Mouse (Mus musculus) stomach, embryonic 14.5 days (tissue): ENCODE data around the gene Usp29. TPM values are rescaled to one million over a fixed set of nuclear protein-coding genes. Genes with fewer than 3 reads are reported as not detected.
A peak's percentile ranks its signal among the peaks of the same experiment; 100 is the strongest.
"Not testable (repeated sequence)": the region's sequence is repeated elsewhere in the genome, so short reads cannot be mapped to it uniquely, and the experiment has no call there.

ENCODE experiments used
- ATAC-seq: fragments of 200-750 bp; cut with Nextera tagmentation; 2 replicates; pipeline ENCODE4 v1.8.0; 2017; ENCODE audit warnings: low read depth, moderate TSS enrichment; ENCODE audit not compliant: insufficient number of reproducible peaks, insufficient read depth, low FRiP score
- H3K27ac ChIP-seq: fragments of 300-500 bp; sonication (generic); 2 replicates; pipeline ENCODE4 v1.5.1; 2014; ENCODE audit warnings: mild to moderate bottlenecking, low read length, moderate library complexity, mixed read lengths
- H3K27me3 ChIP-seq: fragments of 300-500 bp; sonication (generic); 2 replicates; pipeline ENCODE4 v1.6.1; 2014; ENCODE audit warnings: low read length, control low read depth, mixed read lengths; ENCODE audit not compliant: control insufficient read depth, insufficient read depth
- H3K36me3 ChIP-seq: fragments of 300-500 bp; sonication (generic); 2 replicates; pipeline ENCODE4 v1.6.1; 2014; ENCODE audit warnings: mild to moderate bottlenecking, control low read depth, low read length, moderate library complexity, mixed read lengths; ENCODE audit not compliant: control insufficient read depth, insufficient read depth
- H3K4me1 ChIP-seq: fragments of 300-500 bp; sonication (generic); 2 replicates; pipeline ENCODE4 v1.6.1; 2014; ENCODE audit warnings: low read length, control low read depth, mixed read lengths; ENCODE audit not compliant: control insufficient read depth, insufficient read depth
- H3K4me2 ChIP-seq: fragments of 300-500 bp; sonication (generic); replicated peaks from 2 replicates; pipeline ENCODE4 v1.6.1; 2014; ENCODE audit warnings: low read depth, low read length, control low read depth
- H3K4me3 ChIP-seq: fragments of 300-500 bp; sonication (generic); 2 replicates; pipeline ENCODE4 v1.5.1; 2014; ENCODE audit warnings: low read depth, low read length, control low read depth
- H3K9ac ChIP-seq: fragments of 300-500 bp; sonication (generic); replicated peaks from 2 replicates; pipeline ENCODE4 v1.6.1; 2014; ENCODE audit warnings: low read depth, mild to moderate bottlenecking, control low read depth, low read length, moderate library complexity, mixed read lengths
- H3K9me3 ChIP-seq: fragments of 300-500 bp; sonication (generic); 2 replicates; pipeline ENCODE4 v1.6.1; 2016; ENCODE audit warnings: low read depth, low read length, control low read depth; ENCODE audit not compliant: control insufficient read depth
- WGBS: fragments of 180-500 bp; shearing (Covaris S2); extraction: QIAGEN DNeasy Blood & Tissue Kit; methylation state at CpG from one replicate; pipeline ENCODE4 v1.1.7; 2014; 5-methylcytosine and 5-hydroxymethylcytosine counted together
- polyA plus RNA-seq: library from polyadenylated mRNA; unstranded; fragments of >200 nt; fragmentation: Nextera tagmentation; extraction: Ambion mirVana; gene quantifications from 2 replicates; pipeline ENCODE4 v1.2.1, GENCODE M21; 2014

The Usp29 gene
- polyA plus RNA-seq, 1 experiment from 2014 or later = 9.1 TPM

DNA sequence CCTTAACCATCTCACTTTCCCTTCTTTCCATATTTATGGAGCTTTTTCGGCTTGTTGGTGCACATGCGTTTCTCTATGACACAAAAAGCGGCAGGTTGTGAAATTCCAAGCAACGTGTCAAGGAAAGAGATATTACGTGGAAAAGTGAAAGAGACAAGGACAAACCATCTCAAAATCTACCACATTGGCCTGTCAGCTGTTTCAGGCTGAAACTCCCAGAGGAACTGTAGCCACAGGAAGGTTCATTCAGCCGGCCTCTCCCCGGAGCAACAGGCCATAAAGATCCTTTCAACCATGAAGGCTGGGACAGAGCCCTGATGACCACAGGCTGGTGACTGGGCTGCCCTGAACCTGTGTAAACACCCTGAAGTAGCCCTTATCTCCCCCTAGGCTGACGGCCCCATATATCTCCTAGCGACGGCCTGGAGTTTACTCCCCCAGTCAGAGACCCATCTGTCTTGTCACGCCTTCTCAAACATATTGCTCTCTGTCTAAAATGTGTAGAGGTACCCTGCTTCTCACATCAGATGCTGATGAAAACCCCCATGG lies 43.6 kb downstream of the Usp29 start:
- WGBS = 32% methylated on average over 11 of the region's 11 CpGs

DNA sequence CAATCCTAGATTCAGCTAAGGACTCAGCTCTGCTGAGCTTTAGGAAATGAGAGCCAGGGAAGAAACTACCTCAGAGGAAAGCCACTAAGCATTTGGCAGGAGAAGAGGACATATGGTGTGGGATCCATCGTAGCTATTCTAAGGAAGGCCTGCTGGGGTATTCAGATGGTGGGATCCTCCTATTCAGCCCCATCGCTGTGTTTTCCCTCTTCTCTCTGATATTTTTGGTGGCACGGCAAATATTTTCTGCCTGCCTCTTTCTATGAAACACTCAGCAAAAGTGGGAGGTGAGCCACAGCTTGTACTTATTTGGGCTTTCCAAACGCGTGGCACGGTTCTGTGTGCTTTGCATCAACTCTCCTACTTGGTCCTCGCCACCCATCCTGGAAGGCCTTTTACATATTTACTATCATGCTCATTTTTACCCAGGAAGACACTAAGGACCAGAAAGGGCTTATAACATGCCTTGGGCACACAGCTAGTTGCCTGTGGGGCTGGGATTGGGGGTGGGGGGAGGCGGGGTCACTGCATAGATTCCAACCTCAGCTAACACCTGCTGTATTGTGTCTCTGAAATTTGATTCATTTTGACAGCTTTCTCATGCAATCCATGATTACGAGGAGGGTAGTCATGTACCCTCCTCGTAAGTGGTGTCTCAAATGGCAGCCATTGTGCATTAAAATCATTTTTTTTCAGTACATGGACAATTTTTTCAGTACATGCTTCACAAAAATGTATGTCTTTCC lies 46.1 kb downstream of the Usp29 start:
- H3K27me3 ChIP-seq = no peaks in the 10 kb centered on the region
- H3K9me3 ChIP-seq = no peaks in the 10 kb centered on the region
- H3K9ac ChIP-seq = no peak overlapping the region
- peaks cover 21% of the 10 kb centered on the region for H3K4me1 ChIP-seq
- no peaks in the 10 kb centered on the region for H3K36me3 ChIP-seq
- no peak for ATAC-seq
- peak overlapping the region; percentile 83; the same call in 1 of the 2 replicates for H3K27ac ChIP-seq
- WGBS = 67% methylated on average over 10 of the region's 10 CpGs
- no peak overlapping the region for H3K4me2 ChIP-seq
- no peak overlapping the region for H3K4me3 ChIP-seq

More for the DNA sequence above, 43.6 kb downstream of the Usp29 start:
- H3K27ac ChIP-seq, H3K9ac ChIP-seq, H3K36me3 ChIP-seq, H3K9me3 ChIP-seq, H3K27me3 ChIP-seq, H3K4me2 ChIP-seq, H3K4me3 ChIP-seq: not testable (repeated sequence)
- ATAC-seq = peak; percentile 40; the same call in 1 of the 2 replicates
- H3K4me1 ChIP-seq = peaks cover 38% of the 10 kb centered on the region

DNA sequence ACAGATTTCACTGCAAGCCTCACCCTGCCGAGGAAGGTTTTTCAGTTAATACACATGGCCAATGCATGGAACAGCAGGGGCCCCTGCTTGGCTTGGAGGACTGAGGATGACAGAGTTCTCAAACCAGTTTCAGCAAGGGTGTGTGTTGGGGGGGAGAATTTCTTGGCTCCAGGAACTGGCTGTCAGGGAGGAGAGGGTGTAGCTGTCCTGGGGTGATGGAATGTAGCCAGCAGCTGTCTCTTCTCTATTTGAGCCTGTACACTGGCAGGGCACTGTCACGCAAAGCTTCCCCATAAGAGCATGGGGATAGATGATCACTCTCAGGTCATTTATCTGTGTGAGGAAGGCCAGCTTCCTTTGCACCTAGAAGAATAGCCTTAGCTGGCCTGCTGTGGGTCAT lies 46.7 kb downstream of the Usp29 start:
- Histone ChIP-seq H3K9me3 (no peaks in the 10 kb centered on the region), H3K4me2 (no peak overlapping the region), H3K4me3 (no peak overlapping the region), H3K4me1 (peaks cover 26% of the 10 kb centered on the region), H3K27ac (peak overlapping the region; percentile 83; the same call in 1 of the 2 replicates), H3K27me3 (no peaks in the 10 kb centered on the region), H3K36me3 (no peaks in the 10 kb centered on the region), H3K9ac (no peak overlapping the region)
- ATAC-seq = peak; percentile 57; the same call in 1 of the 2 replicates
- 18% methylated on average over 2 of the region's 2 CpGs for WGBS

DNA sequence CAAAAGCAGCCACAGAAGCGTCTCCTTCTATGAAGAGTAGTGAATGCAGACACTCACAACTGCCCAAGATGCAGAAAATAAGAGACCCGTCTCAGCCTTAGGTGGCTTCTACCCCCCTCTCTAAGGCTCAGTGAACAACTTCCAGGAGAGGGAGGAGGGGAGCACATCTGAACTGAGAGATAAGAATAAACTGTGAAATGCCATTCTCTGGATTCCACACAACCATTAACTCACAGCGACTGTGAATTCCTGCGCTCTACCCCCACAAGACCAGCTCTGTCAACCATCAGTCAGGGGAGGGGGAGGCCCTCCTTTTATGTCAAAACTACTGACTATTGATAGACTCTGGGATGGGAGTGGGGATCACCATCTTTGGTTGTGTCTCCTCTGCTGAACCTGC lies 47.3 kb downstream of the Usp29 start:
- H3K9me3 ChIP-seq = no peaks in the 10 kb centered on the region
- no peak overlapping the region for H3K4me2 ChIP-seq
- no peak overlapping the region for H3K9ac ChIP-seq
- no peaks in the 10 kb centered on the region for H3K27me3 ChIP-seq
- WGBS = 9% methylated on average over 4 of the region's 4 CpGs
- H3K27ac ChIP-seq = peak overlapping the region; percentile 83
- no peak overlapping the region for H3K4me3 ChIP-seq
- peaks cover 32% of the 10 kb centered on the region for H3K4me1 ChIP-seq
- no peaks in the 10 kb centered on the region for H3K36me3 ChIP-seq
- no peak for ATAC-seq

DNA sequence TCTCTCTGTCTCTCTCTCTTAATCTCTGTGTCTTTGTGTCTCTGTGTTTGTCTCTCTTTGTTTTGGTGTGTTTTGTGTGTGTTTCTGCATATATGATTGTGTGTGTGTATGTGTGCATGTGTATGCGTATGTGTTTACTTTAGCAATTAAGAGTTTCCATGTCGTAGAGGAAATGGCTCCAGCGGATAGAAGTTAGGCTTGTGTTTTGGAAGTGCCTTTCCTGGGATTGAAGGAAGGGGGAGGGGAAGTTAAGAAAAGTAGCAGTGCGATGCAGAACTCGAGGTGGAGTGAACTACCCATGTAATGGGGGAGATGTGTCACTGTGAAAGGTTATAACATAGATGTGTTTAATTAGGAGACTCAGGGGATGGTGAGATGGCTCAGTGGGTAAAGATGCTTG lies 48.8 kb downstream of the Usp29 start:
- no peak overlapping the region for H3K4me3 ChIP-seq
- H3K27me3 ChIP-seq = no peaks in the 10 kb centered on the region
- peaks cover 35% of the 10 kb centered on the region for H3K4me1 ChIP-seq
- H3K9me3 ChIP-seq = no peaks in the 10 kb centered on the region
- no peak overlapping the region for H3K27ac ChIP-seq
- no peak overlapping the region for H3K4me2 ChIP-seq
- H3K36me3 ChIP-seq = no peaks in the 10 kb centered on the region
- ATAC-seq = no peak
- WGBS = 78% methylated on average over 5 of the region's 5 CpGs
- no peak overlapping the region for H3K9ac ChIP-seq

DNA sequence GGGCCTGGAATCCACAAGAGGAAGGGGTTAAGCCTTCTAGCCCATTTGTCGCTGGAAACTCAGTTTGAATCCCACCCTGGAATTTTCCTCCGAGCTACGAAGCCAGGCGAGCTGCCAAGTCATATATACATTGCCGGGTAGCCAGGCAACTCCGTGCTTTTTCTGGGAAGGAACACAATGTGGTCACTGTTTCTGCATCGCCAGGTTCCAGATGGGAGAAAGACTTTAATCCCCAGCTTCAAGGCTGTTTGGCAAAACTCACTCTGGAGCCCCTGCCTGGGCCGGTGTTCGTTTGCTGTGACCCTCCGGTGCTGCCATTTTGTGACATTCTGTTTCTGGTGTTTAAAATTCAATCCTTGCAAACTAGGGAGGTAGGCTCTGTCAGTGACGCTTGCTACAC lies 51.2 kb downstream of the Usp29 start:
- H3K9me3 ChIP-seq = no peaks in the 10 kb centered on the region
- peak overlapping the region; percentile 74 for H3K27ac ChIP-seq
- peaks cover 42% of the 10 kb centered on the region for H3K4me1 ChIP-seq
- no peaks in the 10 kb centered on the region for H3K27me3 ChIP-seq
- no peak overlapping the region for H3K4me3 ChIP-seq
- WGBS = 14% methylated on average over 11 of the region's 11 CpGs
- no peaks in the 10 kb centered on the region for H3K36me3 ChIP-seq
- H3K4me2 ChIP-seq = no peak overlapping the region
- no peak overlapping the region for H3K9ac ChIP-seq
- ATAC-seq = peak; percentile 56

DNA sequence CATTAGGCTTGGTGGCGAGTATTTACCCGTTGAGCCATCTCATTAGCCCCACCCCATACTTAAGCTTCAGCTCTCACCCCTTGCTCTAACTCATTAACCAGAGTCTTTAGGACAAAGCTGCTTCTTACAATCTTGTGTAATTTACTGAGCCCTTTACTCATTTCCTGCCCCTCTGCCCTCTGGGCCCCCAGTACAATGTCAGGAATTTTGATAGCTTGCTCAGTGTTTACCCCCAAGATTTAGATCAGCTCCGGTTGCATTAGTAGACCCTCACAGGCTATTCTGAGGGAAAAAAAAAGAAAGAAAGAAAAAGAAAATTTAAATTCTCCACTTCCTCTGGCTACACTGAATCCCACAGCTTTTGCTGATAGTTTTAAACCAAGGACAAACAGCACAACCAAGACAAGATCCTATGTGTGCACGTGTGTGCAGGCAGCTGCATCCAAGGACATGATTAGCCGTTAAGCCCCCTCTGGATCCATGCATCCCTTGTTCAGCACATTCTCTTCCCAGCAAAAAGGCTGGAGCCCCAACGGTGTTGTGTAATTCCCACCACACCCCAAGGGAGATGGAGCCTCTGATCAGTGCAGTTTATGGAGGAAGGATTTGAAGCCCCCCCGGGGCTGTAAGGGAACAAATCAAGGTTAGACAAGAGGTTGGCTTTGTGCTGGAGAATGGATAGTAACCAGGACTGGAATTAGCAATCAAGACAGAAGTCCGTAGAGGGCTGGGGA lies 54.1 kb downstream of the Usp29 start:
- WGBS = 6% methylated on average over 8 of the region's 8 CpGs
- Histone ChIP-seq H3K4me3 (no peak overlapping the region), H3K27me3 (no peaks in the 10 kb centered on the region), H3K9me3 (no peaks in the 10 kb centered on the region), H3K4me1 (peaks cover 30% of the 10 kb centered on the region; the same call in 1 of the 2 replicates), H3K4me2 (no peak overlapping the region), H3K9ac (no peak overlapping the region), H3K27ac (peak overlapping the region; percentile 63), H3K36me3 (no peaks in the 10 kb centered on the region)
- ATAC-seq = peak; percentile 54

DNA sequence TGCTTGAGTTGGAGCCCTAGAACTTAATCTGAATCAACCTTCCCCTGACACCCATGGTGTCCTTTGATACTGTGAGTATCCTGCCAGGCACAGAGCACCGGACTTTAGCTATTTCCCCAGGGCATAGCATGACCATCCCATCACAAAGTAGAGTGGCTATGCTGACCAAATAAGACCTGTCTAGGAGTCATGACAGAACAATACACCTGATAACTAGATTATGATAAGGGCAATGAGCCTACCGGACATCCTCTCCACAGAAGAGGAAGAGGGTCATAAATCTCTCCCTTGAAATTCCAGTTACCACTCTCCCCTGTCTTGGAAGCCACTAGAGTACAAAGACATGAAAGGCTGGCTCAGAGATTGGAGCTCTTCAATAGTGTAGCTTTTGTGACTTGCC lies 56.6 kb downstream of the Usp29 start:
- no peak for ATAC-seq
- 57% methylated on average over 2 of the region's 2 CpGs for WGBS
- H3K27ac ChIP-seq = no peak overlapping the region

More for the DNA sequence above, 56.6 kb downstream of the Usp29 start:
- Histone ChIP-seq H3K9me3 (no peaks in the 10 kb centered on the region), H3K27me3 (no peaks in the 10 kb centered on the region), H3K4me3 (no peak overlapping the region), H3K4me2 (no peak overlapping the region), H3K9ac (no peak overlapping the region), H3K4me1 (peaks cover 23% of the 10 kb centered on the region; the same call in 1 of the 2 replicates), H3K36me3 (no peaks in the 10 kb centered on the region)
